Mouse (Mus musculus) ES-Bruce4 (cell line): Measurements from ENCODE around the gene Fam98a. TPM values are rescaled to one million over a fixed set of nuclear protein-coding genes. Genes with fewer than 3 reads are reported as not detected.

ENCODE experiments used
- H3K27ac ChIP-seq: 2 replicates; pipeline ENCODE4 v1.5.1; 2012; ENCODE audit warnings: low read length, inconsistent platforms; ENCODE audit not compliant: insufficient read depth
- H3K27me3 ChIP-seq: 2 replicates; pipeline ENCODE4 v1.6.1; 2012; ENCODE audit warnings: mild to moderate bottlenecking, low read length, inconsistent platforms; ENCODE audit not compliant: control insufficient read depth, poor library complexity, insufficient read depth, severe bottlenecking
- H3K36me3 ChIP-seq: 2 replicates; pipeline ENCODE4 v1.6.1; 2012; ENCODE audit warnings: inconsistent platforms, mild to moderate bottlenecking, low read length, moderate library complexity; ENCODE audit not compliant: control insufficient read depth, poor library complexity, insufficient read depth, severe bottlenecking
- H3K4me1 ChIP-seq: one replicate; pipeline ENCODE4 v1.8.1; 2011; ENCODE audit warnings: low read length; ENCODE audit not compliant: control insufficient read depth, insufficient read depth
- H3K4me3 ChIP-seq: 2 replicates; pipeline ENCODE4 v1.5.1; 2011; ENCODE audit warnings: low read depth, mild to moderate bottlenecking, low read length
- H3K9ac ChIP-seq: 2 replicates; pipeline ENCODE4 v1.6.1; 2012; ENCODE audit warnings: low read depth, mild to moderate bottlenecking, inconsistent platforms; ENCODE audit not compliant: poor library complexity, severe bottlenecking
- H3K9me3 ChIP-seq: replicated peaks from 2 replicates; pipeline ENCODE4 v1.6.1; 2012; ENCODE audit warnings: mild to moderate bottlenecking, low read length, inconsistent platforms; ENCODE audit not compliant: control insufficient read depth, poor library complexity, insufficient read depth, severe bottlenecking
- CTCF ChIP-seq: IDR thresholded peaks from one replicate; pipeline ENCODE4 v1.8.1; 2011; ENCODE audit warnings: low read depth, low read length
- EP300 ChIP-seq: IDR thresholded peaks from 2 replicates; pipeline ENCODE4 v1.6.1; 2011; ENCODE audit warnings: low read depth, low read length; ENCODE audit not compliant: insufficient read depth
- POLR2A ChIP-seq: IDR thresholded peaks from one replicate; pipeline ENCODE4 v1.8.1; 2011; ENCODE audit warnings: low read length; ENCODE audit not compliant: insufficient read depth
- polyA plus RNA-seq: library from polyadenylated mRNA; stranded (reverse); fragments of >200 nt; gene quantifications from 2 replicates; pipeline ENCODE4 v1.2.4, GENCODE M21; 2011; ENCODE audit warnings: low read depth; ENCODE audit not compliant: missing spikeins, insufficient read depth, insufficient read length

The Fam98a gene
- polyA plus RNA-seq: 62.4 and 65.1 TPM in 2 replicates

GRCm38 (mm10) chr17:75551512-75552400, at the start of gene Fam98a:
Fam98a (minus strand) TSS chr17:75551946.
- Histone ChIP-seq H3K9me3 (peaks cover 17% of the 10 kb centered on the region), H3K4me1 (peaks cover 2% of the 10 kb centered on the region), H3K9ac (peak within 1 kb of the TSS; percentile 85), H3K27me3 (no peaks in the 10 kb centered on the region), H3K36me3 (peaks cover 11% of the 10 kb centered on the region), H3K4me3 (peak within 1 kb of the TSS; percentile 95), H3K27ac (no peak within 1 kb of the TSS)
- TF ChIP-seq CTCF (peak; percentile 34), POLR2A (no peak)

GRCm38 (mm10) chr17:75598652-75599051, 46.9 kb upstream of the Fam98a start:
- Histone ChIP-seq H3K9me3 (no peaks in the 10 kb centered on the region), H3K36me3 (no peaks in the 10 kb centered on the region), H3K4me3 (no peak overlapping the region), H3K9ac (no peak overlapping the region), H3K4me1 (no peaks in the 10 kb centered on the region), H3K27ac (no peak overlapping the region), H3K27me3 (no peaks in the 10 kb centered on the region)
- TF ChIP-seq CTCF: no peak
- TF ChIP-seq POLR2A: no peak
- no peak for TF ChIP-seq EP300

- H3K4me1 ChIP-seq: no peaks in the 10 kb centered on the region
- no peak overlapping the region for H3K4me3 ChIP-seq
- no peak overlapping the region for H3K27ac ChIP-seq
- no peaks in the 10 kb centered on the region for H3K36me3 ChIP-seq
- TF ChIP-seq CTCF (no peak), POLR2A (no peak), EP300 (no peak)
- no peak overlapping the region for H3K9ac ChIP-seq
- H3K27me3 ChIP-seq: no peaks in the 10 kb centered on the region
- no peaks in the 10 kb centered on the region for H3K9me3 ChIP-seq
These were observed 31.0 kb upstream of the Fam98a start for GRCm38 (mm10) chr17:75582738-75583137.

- H3K36me3 ChIP-seq: no peaks in the 10 kb centered on the region
- no peaks in the 10 kb centered on the region for H3K27me3 ChIP-seq
- TF ChIP-seq EP300: no peak
- TF ChIP-seq CTCF: no peak
- TF ChIP-seq POLR2A: no peak
- no peak overlapping the region for H3K4me3 ChIP-seq
- H3K9me3 ChIP-seq: no peaks in the 10 kb centered on the region
- no peak overlapping the region for H3K27ac ChIP-seq
- H3K4me1 ChIP-seq: no peaks in the 10 kb centered on the region
- H3K9ac ChIP-seq: no peak overlapping the region
These were observed 23.9 kb upstream of the Fam98a start for GRCm38 (mm10) chr17:75575608-75576007.

GRCm38 (mm10) chr17:75558041-75558440, 6.3 kb upstream of the Fam98a start:
- no peak overlapping the region for H3K9ac ChIP-seq
- H3K27me3 ChIP-seq: no peaks in the 10 kb centered on the region
- TF ChIP-seq EP300: no peak
- no peak for TF ChIP-seq POLR2A
- no peak for TF ChIP-seq CTCF
- H3K27ac ChIP-seq: peak overlapping the region; percentile 6; the same call in 1 of the 2 replicates
- H3K9me3 ChIP-seq: peaks cover 41% of the 10 kb centered on the region
- H3K4me1 ChIP-seq: no peaks in the 10 kb centered on the region
- H3K4me3 ChIP-seq: no peak overlapping the region
- H3K36me3 ChIP-seq: no peaks in the 10 kb centered on the region

- H3K4me3 ChIP-seq: no peak overlapping the region
- no peak overlapping the region for H3K27ac ChIP-seq
- TF ChIP-seq CTCF (no peak), EP300 (peak; percentile 95), POLR2A (no peak)
- no peak overlapping the region for H3K9ac ChIP-seq
- H3K4me1 ChIP-seq: no peaks in the 10 kb centered on the region
- H3K27me3 ChIP-seq: no peaks in the 10 kb centered on the region
- no peaks in the 10 kb centered on the region for H3K36me3 ChIP-seq
- H3K9me3 ChIP-seq: peaks cover 41% of the 10 kb centered on the region
These were observed 5.3 kb upstream of the Fam98a start for GRCm38 (mm10) chr17:75557031-75557430.
